Mouse (Mus musculus): ENCODE results near the gene Dmrt1.

Gene Dmrt1

DNA sequence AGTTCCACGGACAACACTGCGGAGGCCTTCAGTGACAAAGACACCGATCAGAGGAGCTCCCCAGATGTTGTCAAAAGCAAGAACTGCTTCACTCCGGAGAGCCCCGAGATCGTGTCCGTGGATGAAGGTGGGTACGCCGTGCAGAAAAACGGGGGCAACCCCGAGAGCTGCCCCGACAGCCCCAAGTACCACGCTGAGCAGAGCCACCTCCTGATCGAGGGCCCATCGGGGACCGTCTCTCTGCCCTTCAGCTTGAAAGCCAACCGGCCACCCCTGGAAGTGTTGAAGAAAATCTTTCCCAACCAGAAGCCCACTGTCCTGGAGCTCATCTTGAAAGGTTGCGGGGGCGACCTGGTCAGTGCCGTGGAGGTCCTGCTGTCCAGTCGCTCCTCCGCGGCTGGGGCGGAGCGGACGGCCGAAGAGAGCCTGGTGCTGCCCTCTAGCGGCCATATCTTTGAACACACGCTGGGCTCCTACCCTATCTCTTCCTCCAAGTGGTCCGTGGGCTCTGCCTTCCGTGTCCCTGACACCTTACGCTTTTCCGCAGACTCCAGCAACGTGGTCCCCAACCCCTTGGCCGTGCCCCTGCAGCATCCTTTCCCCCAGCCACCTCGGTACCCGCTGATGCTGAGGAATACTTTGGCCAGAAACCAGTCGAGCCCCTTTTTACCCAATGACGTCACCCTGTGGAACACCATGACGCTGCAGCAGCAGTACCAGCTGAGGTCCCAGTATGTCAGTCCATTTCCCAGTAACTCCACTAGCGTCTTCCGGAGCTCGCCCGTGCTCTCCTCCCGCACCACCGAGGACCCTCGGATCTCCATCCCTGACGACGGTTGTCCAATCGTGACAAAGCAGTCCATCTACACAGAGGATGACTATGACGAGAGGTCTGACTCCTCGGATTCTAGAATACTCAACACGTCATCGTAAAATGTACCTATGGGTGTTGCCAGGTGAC, 117.2 kb downstream of the Dmrt1 start:
- no peak for DNase-seq (ENCODE audit: low read depth, low spot score)

DNA sequence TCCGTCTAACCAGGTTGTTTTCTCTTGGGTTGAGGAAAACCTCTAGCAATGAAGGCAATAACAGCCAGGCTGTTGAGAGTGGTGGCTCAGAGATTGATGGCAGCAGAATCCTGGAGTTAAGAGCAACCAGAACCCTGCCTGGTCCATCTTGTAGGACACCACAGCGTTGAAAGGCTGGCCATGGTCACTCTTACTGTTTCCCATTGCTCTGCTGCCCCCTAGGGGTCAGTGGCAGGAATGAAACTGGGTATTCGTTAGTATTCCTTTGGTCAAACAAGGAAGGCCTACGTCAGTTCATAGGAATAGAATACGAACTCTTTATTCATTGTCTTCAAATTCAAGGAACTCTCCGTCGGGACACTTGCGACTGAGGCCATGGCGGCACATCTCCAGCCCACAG, 123.1 kb downstream of the Dmrt1 start:
- no peak for DNase-seq (ENCODE audit: low read depth, low spot score)

DNA sequence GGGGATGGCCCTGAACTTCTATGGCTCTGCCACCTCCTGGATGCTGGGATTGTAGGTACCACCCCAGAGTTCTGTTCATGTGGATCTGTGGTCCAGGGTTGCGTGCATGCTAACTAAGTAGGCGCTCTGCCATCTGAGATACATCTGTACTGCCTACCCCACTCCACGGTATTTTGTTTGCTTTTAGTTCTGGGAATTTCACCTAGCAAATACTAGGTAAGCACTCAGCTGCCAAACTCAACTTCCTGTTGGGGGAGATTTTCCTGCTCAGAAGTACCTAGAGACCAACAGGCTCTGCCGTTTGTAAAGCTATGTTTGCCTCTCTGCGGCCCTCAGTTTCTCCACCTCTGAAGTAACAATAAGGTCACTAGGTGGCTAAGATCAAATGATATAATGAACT, 129.7 kb downstream of the Dmrt1 start:
- DNase-seq (ENCODE audit: low read depth, low spot score): no peak

DNA sequence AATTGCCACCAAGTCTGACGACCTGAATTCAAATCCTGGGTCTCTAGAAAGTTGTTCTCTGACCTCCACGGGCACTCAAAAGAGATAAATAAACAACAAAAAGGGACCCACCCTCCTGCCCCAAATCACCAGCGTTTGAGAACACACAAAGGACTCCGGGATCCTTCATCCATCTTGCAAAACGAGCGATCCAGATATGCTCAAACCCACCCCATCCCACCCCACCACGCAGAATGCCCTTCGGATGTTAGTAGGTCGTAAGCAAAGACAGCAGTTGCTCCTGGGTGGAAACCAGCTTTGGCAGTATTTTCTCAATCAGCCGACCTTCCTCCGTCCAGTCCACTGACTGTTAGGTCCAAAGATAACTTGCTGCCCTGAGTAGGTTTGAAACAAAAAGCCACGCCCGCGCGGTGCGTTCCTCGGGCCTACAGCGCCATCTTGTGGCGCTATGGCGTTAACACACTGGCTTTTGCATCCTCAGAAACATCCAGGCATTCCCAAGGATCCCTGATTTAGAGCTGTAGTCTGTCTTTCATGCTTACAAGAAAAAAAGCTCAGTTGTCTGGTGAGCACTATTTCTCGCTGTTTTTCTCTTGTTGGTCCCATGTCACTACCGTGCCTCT, 130.3 kb downstream of the Dmrt1 start:
- peak; percentile 57 for DNase-seq (ENCODE audit: low read depth, low spot score)

DNA sequence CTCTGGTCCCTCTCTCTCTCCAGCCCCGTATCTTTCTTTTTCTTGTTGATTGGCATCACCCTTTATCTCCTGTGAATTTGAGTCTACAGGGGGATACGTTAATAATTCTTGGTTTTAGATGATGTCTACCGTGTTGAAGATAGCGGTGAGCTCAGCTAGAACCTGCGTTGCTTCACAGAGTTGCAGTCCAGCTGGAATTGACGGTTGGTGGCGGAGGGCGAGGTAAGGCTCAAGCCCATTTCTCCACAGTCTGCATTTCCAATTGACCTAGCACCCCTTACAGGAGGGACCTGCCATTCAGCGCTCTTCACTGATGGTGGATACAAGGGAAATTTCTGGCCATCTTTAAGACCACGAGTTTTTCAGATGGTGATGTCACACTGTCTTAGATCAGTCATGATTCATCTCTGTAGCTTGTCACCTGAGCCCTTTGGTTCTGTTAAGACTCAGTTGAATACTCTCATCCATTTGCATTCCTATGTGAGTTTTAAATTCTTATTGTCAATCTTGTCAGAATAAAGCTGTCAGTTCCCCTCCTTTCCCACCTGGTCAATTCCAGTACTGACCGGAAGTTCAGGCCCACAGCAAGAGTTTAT, 133.4 kb downstream of the Dmrt1 start:
- DNase-seq (ENCODE audit: low read depth, low spot score): no peak

DNA sequence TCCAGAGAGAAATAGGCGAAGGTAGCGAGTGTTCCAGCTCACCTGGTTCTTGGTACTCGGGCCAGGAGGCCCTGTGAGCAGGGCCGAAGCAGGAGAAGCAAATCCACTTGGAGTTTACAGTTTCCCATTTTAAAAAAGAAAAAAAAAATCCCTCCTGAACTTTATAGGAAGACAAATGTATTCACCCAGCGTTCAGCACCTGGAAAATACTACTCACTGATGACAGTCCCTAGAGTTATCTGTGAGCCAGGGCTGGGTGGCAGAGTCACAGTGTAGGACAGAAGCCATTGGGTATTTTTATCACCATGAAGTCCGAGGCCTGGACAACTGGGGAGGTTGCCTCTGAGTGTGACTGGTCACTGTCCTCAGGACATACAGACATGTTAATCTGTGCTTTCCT, 136.4 kb downstream of the Dmrt1 start:
- no peak for DNase-seq (ENCODE audit: low read depth, low spot score)

DNA sequence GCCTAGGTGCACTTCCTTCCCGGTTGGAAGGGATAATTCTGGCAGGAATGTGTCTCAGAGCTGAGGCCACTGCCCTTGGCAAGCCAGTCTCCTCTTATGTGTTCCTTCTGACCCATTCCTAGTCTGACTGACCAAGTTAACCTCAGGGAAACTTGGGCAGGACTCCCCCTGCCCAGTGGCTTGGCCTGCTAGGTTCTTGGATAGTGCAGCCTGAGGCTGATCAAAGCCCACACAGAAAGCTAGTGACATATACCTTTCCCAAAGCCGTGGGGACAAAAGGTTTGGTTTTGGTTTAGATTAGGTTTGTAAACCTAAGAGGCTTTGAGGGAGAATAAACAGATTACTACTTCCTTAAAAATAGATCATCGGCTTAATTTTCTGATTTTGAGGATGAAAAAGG, 141.7 kb downstream of the Dmrt1 start:
- no peak for DNase-seq (ENCODE audit: low read depth, low spot score)

DNA sequence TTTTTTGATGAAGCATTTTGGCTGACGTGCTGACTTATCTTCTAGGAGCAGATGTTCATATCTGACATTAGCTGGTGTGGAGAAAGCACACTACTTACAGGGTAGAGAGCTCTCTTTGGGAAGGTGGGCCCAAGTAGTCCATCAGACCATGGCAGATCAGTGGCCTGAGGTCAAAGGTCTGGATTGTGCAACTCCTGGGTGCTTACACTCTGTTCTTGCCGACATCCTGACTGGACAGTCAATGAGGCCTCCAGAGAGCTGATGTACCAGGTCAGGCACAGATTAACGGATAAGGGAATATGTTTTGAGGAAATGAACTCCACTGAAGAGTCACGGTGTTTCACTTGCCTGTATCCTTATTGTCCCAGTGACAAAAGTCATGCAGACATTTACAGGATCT, 143.3 kb downstream of the Dmrt1 start:
- DNase-seq (ENCODE audit: low read depth, low spot score): no peak

DNA sequence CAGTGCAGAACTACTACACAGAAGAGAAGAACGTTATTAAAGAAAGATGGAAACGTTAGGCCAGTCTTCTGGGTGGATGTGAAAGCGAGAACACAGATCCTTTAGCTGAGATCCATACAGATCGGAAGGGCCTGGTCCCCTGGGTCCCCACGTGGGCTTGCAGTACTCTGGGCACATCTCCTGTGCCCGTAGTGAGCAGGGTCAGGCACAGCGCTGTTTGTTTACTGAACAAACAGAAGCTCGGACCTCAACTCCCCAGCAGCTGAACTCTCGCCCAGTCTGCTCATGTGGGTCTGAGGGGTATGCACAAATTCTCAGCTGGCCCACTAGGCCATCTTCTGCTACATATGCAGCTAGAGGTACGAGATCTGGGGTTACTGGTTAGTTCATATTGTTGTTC, 145.1 kb downstream of the Dmrt1 start:
- no peak for DNase-seq (ENCODE audit: low read depth, low spot score)

DNA sequence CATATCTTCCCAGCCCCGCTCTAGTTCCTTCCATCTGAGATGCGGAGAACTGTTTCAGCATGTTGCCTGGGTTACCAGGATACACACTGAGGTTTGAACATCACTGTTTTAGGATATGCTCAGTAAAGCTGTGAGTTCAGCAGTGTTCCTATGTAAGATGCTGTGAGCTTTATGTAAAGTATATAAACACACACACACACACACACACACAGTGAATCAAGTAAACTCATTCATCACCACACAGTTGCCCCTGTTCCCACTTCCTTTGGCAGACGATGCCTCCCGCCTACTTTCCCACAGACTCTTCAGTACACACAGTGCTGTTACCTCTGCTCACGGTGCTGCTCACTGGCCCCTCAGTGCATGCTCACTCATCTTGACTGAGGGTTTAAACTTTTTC, 147.1 kb downstream of the Dmrt1 start:
- DNase-seq (ENCODE audit: low read depth, low spot score): no peak

Measured in WW6 (cell line).